Mouse (Mus musculus): ENCODE data around the gene Dnah7a.
"Not testable (repeated sequence)": the region's sequence is repeated elsewhere in the genome, so short reads cannot be mapped to it uniquely, and the experiment has no call there.

The Dnah7a gene

DNA sequence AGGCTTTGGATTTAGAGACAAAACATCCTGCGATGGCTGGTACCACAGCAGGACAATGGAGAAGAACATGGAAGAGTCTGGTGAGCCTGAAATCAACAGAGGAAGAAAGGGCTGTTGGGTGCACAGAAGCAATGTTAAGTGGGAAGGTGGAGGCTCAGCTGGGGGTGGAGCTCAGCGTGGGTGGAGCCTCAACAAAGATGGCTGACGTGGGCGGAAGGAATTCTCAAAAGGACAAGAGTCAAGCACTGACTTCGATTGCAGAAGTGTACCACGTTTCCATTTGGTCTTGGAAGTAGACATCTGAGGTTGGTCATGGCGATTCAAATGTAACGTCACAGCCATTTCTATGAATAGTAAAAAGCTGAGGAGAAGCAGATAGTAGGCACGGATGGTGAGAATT is 4.5 kb upstream of the Dnah7a start:
- in situ Hi-C loops (cut with MboI; ENCODE audit: unreplicated experiment in 2 of 2): loop anchor here (10.0 to 25.0 kb wide), 3 partner anchors 214 to 851 kb away; partner anchors contain the start of gene Pgap1 (in 1 of the 2)

GRCm38 (mm10) chr1:53709602-53710001 is 3.0 kb upstream of the Dnah7a start:
- in situ Hi-C loops (cut with MboI; ENCODE audit: unreplicated experiment in 2 of 2): loop anchor here (5.0 to 25.0 kb wide), 6 partner anchors 215 to 853 kb away; partner anchors contain the start of genes Asdurf (in 1 of the 2), Asnsd1 (in 1 of the 2), Gm28551 (in 1 of the 2) and Mstn (in 1 of the 2)

- in situ Hi-C loops (cut with MboI; ENCODE audit: unreplicated experiment in 2 of 2): loop anchor here (5.0 to 25.0 kb wide), 4 partner anchors 349 to 858 kb away; partner anchors contain the start of genes Asdurf (in 2 of the 2), Asnsd1 (in 2 of the 2), Gm28551 (in 2 of the 2) and Pgap1 (in 1 of the 2)
These were observed 2.4 kb downstream of the Dnah7a start for GRCm38 (mm10) chr1:53704164-53704563.

DNA sequence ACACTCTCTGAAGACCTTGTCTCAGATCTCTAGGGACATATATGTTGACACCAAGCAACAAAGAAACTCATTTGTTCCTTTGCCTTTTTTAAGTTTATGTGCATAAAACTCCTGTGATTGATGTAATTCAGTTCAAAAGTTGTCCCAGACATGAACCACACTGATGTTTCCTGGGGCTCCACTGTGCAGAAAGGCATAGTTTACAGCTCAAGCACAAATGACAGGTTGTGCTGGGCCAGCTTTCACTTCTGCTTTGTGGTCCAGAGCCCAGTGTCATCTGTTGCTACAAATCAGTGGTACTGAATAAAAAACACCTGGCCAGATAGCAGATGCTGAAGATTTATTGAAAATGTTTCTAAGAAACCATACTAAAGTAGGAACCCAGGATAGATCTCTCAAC is 42.3 kb downstream of the Dnah7a start:
- in situ Hi-C loops (cut with MboI; ENCODE audit: unreplicated experiment in 2 of 2): not testable (repeated sequence)

DNA sequence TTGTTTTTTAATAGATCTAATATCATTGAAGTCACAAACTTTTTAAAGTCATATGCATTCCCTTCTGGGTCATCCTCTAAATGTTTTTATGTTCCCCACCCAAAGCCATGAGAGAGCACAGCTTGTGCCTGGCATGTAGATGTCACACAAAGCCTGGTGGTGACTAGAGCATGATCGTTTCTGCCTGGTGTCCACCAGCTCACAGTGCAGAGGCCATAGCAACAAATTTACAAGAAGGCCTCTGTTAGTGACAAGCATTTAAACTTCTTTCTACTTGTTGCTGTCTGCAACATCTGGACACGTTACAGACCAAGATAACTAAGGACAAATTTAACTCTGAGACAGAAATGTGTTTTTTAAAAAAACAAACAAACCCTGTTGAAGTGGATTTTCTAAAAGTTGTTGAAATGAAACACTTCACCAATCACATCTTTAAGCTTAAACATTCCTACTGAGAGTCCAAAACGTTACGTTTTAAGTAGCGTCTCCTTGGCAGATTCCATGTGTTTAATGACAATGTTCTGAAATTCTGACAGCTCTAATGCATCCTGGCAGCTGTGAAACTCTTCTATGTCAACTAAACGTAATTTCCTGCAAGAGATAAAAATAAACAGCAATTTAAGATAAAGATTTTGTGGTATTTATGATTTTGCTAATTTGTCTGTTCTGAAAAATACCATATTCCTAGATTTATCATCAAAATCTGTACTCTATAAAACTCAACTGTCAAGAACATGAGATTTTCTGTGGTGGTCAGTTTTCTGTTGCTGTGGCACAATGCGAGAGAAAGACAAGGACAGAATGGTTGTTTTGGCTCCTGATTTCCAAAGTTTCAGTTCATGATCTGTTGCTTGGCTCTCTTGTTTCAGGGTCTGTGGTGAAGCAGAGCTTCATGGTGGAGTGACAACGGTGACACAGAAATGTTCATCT is 66.5 kb downstream of the Dnah7a start:
- in situ Hi-C loops (cut with MboI; ENCODE audit: unreplicated experiment in 2 of 2): no loop called here

- in situ Hi-C loops (cut with MboI; ENCODE audit: unreplicated experiment in 2 of 2): not testable (repeated sequence)
These were observed 70.9 kb downstream of the Dnah7a start for GRCm38 (mm10) chr1:53635641-53636040.

DNA sequence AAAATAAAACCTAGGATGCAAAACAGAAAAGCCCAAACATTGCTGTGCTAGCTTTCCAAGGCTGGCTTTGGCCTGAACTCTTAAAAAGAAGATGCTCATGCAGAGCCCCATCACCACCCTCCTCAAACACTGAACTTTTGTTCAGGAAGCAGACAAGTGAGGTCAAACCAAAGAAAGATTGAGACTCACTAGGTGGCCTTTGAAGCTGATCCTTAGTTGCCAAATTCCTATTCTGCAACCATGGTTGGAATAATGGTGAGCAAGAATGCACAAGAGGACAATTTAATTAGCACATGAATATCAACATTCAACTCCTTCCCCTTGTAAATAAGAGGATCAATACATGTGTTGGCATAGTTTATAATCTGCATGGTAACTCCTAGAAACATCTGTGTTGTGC is 74.5 kb downstream of the Dnah7a start:
- in situ Hi-C loops (cut with MboI; ENCODE audit: unreplicated experiment in 2 of 2): not testable (repeated sequence)

- in situ Hi-C loops (cut with MboI; ENCODE audit: unreplicated experiment in 2 of 2): no loop called here
These were observed 76.6 kb downstream of the Dnah7a start for GRCm38 (mm10) chr1:53630011-53630410.

DNA sequence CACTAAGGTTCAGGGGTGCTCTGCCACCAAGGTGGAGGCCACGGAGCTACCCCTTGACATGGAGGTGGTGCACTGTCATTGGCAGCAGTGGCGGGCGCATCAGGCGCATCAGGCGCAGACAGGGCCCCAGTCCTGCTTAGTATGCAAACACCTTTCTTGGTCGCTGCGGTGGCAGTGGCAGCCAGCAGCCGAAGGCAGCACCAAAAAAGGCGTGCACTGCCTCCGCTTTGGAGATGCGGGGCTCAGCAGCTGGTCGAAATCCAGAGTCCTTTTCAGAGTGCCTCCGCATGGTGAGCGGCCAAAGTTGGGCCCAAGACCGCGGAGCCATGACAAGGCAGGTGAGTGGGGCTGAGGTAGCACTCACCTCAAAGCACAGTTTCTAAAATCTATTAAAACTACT is 93.1 kb downstream of the Dnah7a start:
- in situ Hi-C loops (cut with MboI; ENCODE audit: unreplicated experiment in 2 of 2): no loop called here

DNA sequence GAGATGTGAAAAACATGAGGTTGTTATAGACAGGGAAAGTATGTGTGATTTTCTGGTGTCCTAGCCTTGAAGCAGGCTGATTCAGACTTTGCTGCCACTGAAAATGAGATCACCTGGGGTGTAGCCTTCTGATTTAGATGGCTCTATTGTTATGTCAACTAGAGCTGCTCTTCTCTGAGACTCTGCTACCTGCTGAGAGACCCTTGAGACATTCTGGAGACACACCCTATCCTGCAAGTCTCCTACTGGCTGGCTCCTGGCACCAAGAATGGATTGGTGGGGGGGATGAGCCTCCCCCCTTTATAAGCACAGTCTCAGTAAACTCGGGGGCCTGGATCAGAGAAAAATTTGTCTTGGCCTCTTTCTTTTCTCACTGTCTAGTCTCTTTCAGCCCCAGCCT is 125.3 kb downstream of the Dnah7a start:
- in situ Hi-C loops (cut with MboI; ENCODE audit: unreplicated experiment in 2 of 2): not testable (repeated sequence)

DNA sequence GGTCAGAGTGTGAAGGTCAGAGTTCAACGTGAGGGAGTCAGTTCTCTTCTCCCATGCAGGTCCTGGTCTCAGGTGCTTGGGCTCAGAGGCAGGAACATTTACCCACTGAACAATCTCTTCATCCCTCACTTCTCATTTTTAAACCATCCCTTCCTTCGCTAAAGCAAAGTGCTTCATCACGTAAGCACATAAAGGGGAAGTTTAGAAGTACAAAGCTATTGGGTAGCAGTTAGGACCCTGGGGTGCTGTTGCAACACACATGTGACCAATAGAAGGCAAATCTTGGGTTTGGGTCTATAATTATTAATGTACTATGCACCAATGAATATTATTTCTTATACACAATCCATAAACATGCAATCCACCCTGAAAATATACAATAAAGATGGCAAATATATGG is 148.7 kb downstream of the Dnah7a start:
- in situ Hi-C loops (cut with MboI; ENCODE audit: unreplicated experiment in 2 of 2): not testable (repeated sequence)

- in situ Hi-C loops (cut with MboI; ENCODE audit: unreplicated experiment in 2 of 2): not testable (repeated sequence)
These were observed 159.6 kb downstream of the Dnah7a start for GRCm38 (mm10) chr1:53547018-53547417.

GRCm38 (mm10) chr1:53538356-53538755 is 168.2 kb downstream of the Dnah7a start:
- in situ Hi-C loops (cut with MboI; ENCODE audit: unreplicated experiment in 2 of 2): not testable (repeated sequence)

DNA sequence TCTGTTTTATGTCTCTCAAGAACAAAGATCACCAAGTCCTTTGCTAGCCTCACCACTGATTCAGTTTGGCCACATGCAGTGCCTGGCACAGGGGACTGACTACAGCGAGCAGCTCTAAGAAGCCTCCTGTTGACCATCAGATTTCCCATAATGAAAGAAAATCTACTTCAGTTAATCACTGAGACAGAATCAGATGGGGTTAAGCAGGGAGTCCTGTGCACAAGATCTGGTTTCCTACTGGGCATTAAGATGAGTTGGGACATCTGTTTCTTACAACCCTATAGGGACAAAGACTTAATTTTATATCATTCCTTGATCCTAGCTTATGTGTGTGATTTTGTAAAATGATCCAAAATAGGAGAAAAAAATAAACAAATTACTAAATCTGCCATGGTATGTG is 171.8 kb downstream of the Dnah7a start:
- in situ Hi-C loops (cut with MboI; ENCODE audit: unreplicated experiment in 2 of 2): not testable (repeated sequence)

DNA sequence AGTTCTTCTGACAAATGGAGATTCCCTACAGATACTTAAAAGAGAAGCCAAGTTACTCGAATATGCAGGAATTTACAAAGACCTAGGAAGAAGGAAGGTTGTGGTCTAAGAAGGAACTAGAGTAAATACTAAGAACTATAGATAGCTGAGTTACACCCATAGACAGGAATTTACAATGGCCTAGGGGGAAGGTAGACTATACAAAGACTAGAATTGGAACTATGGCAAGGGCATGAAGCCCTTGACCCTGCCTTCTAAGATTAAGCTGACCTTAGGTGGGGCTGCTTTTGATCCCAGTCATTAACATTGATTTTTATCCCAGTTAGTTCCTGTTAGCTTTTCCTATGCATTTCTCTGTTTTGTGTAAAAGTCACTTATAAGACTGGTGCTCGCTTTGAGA is 180.6 kb downstream of the Dnah7a start:
- in situ Hi-C loops (cut with MboI; ENCODE audit: unreplicated experiment in 2 of 2): not testable (repeated sequence)

DNA sequence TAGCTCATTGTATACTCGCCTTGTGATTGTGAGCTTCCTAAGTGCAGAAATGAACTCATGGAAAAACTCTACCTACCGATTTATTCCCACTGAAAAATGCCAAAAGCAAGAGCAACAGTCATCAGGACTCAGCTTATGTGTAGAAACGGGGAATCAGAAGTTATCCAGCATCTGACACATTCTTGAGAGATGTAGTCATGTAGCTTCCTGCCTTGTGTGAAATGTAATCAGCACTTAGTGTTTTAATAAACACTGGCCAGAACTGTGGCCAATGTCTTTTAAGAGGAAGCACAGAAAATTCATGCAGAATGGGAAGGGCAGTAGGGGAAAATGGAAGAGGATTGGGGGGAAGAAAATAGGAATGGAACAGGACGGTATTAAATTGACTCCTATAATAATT is 232.9 kb downstream of the Dnah7a start:
- in situ Hi-C loops (cut with MboI; ENCODE audit: unreplicated experiment in 2 of 2): no loop called here

DNA sequence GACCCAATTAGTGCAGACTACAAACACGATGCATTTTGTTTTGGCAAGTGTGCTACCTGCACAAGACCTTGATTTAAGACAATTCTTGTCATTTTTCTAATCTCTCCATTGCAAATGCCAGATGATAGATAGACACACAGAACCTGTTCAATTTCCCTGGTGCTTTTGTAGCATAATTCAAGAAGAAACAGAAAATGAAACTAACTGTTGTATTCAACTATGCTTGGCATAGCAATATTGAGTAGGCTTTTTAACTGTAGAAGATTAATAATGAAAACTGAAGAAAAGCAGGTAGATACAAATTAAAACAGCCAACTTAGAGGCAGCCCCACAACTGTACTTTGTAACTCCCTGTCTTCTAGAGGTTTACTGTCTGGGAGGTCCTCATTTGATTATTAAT is 234.5 kb downstream of the Dnah7a start:
- in situ Hi-C loops (cut with MboI; ENCODE audit: unreplicated experiment in 2 of 2): not testable (repeated sequence)

GRCm38 (mm10) chr1:53467325-53467670 is 239.3 kb downstream of the Dnah7a start:
- in situ Hi-C loops (cut with MboI; ENCODE audit: unreplicated experiment in 2 of 2): no loop called here

DNA sequence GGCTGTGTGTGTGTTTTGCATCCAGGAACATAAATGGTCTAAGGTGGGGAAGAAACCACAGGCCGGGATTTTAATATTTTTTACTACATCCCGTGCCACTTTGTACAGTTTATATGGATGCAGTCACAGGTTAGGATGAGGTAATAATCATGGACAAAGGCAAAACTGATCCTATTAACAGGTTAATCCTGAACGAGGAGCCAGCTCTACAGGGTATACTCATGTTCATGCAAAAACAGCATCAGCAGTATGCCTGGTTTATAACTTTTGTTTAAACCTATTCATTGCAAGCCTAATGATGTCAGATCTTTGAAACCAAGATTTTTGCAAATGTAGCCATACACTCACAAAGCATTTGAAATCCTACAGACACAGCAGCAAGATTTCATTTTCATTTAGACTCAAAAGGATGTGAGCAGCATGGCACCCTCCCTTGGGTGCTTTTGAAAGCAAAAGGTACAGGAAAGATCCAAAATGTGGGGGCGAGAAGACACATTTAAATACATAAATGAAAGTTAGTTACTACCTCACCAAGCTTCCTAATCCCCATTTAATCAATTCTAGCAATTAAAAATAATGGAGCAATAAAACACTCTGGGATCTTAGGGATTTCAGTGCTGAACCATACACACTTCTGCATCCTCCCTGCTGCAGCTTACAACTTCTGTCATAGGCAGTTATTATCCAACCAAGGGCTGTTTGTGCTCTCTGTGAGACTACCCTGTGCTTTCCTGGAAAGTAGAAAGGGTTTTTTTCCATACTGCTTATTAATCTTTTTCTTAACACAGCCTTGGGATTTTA is 239.9 kb downstream of the Dnah7a start:
- in situ Hi-C loops (cut with MboI; ENCODE audit: unreplicated experiment in 2 of 2): not testable (repeated sequence)

- in situ Hi-C loops (cut with MboI; ENCODE audit: unreplicated experiment in 2 of 2): not testable (repeated sequence)
These were observed 267.4 kb downstream of the Dnah7a start for GRCm38 (mm10) chr1:53439173-53439572.

DNA sequence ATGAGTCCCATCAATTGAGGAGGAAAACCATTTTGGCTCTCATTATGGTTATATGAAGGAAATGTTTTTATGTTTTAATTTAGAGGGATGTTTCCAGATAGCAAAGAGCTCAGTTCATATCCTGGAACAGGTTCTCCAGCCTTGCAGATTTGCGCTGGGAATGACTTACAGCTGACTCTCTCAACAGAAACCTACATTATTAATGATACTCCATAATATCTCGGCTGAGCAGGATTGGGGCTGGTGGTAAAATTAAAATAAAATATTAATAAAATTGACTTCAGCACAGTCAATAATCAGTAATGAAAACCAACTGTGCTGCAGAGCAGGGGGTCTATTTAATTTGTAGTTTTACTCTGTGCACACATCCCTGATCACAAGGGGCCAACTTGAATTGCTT is 274.2 kb downstream of the Dnah7a start:
- in situ Hi-C loops (cut with MboI; ENCODE audit: unreplicated experiment in 2 of 2): not testable (repeated sequence)
